Mouse (Mus musculus) spleen, adult 2 months (tissue): ENCODE measurements around the gene Hdac7.

Experiments used
- CTCF ChIP-seq: fragments of 200-500 bp; IDR thresholded peaks from 2 replicates; pipeline ENCODE4 v1.5.1; 2011; ENCODE audit warnings: mild to moderate bottlenecking, inconsistent platforms; ENCODE audit not compliant: insufficient read depth, insufficient read length, insufficient replicate concordance; ENCODE audit errors: extremely low read depth
- POLR2A ChIP-seq: fragments of 200-500 bp; IDR thresholded peaks from 2 replicates; pipeline ENCODE4 v1.6.1; 2011; ENCODE audit warnings: low read depth, low read length, inconsistent platforms

GRCm38 (mm10) chr15:97860353-97860752 is 16.1 kb upstream of the Hdac7 start:
- TF ChIP-seq CTCF (no peak), POLR2A (no peak)
